Comparison of ENCODE assay signal across 23 mouse cellular contexts in genomic region chr11:119901174-119901573, GRCm38 (mm10). TPM values are rescaled to one million over a fixed set of nuclear protein-coding genes. Genes with fewer than 3 reads are reported as not detected.
DNase-seq lines count a peak whose midpoint lies in the region; ATAC-seq and TF ChIP-seq lines count a peak whose summit lies in the region.
"Had no signal": no experiment of that assay in that cellular context is flagged by ENCODE, and none has a peak within 500 bp of the region (broad histone marks: within the 10 kb centered on the region; RNA-seq: fewer than 3 reads in every experiment).

No protein-coding gene starts in this region.

- no peaks in the 10 kb centered on the region for H3K9me3 ChIP-seq in MEL (replicated peaks; ENCODE audit: insufficient read depth, low read length)
- H3K9me3 ChIP-seq: embryonic facial prominence, embryonic 15.5 days; forebrain, embryonic 10.5 days; heart, embryonic 10.5 days; hindbrain, embryonic 12.5 days had no signal

- no peak for TF ChIP-seq EP300 in MEL (IDR thresholded peaks at IDR 0.05; ENCODE audit: low read depth in 1 of 2, low read length in 2 of 2)

- peak in 2 of 3 experiments; percentile 26 to 30; a peak in 2 of 6 replicates for TF ChIP-seq CTCF in MEL (IDR thresholded peaks at IDR 0.05 in 2 of 3, conservative IDR thresholded peaks at IDR 0.05 in 1 of 3; ENCODE audit: control insufficient read depth in 1 of 3, insufficient read depth in 1 of 3, low read depth in 2 of 3, low read length in 3 of 3, poor library complexity in 1 of 3, severe bottlenecking in 1 of 3)

- TF ChIP-seq POLR2A in MEL (IDR thresholded peaks at IDR 0.05; ENCODE audit: control insufficient read depth in 1 of 2, insufficient read depth in 1 of 2, low read depth in 1 of 2, low read length in 2 of 2, poor library complexity in 1 of 2) = no peak; a peak in 1 of 4 replicates

- TF ChIP-seq RAD21 in MEL (IDR thresholded peaks at IDR 0.05; ENCODE audit: low read depth, low read length) = no peak

- H3K27me3 ChIP-seq in MEL (ENCODE audit: control insufficient read depth in 1 of 2, insufficient read depth in 2 of 2, low read length in 2 of 2) = no peaks in the 10 kb centered on the region
- H3K27me3 ChIP-seq: embryonic facial prominence, embryonic 15.5 days; hindbrain, embryonic 12.5 days had no signal

- DNase-seq in thymus, postnatal 14 days = peak; percentile 36
- DNase-seq in thymus, postnatal 4 days = no peak
- no peak for DNase-seq in MEL (ENCODE audit: low read depth, low spot score)
- DNase-seq: adrenal gland, adult 2 months; adrenal gland, postnatal 36 days; cerebellum, adult 8-10 months; cerebellum, postnatal 14 days; embryo, embryonic 11 days; gastrocnemius, postnatal 36 days; heart, adult 18-20 months; heart, postnatal 10 days; heart, postnatal 4 days had no signal

- H3K36me3 ChIP-seq in MEL (ENCODE audit: control insufficient read depth in 1 of 2, insufficient read depth in 2 of 2, low read length in 2 of 2) = no peaks in the 10 kb centered on the region; a peak in 1 of 4 replicates

- no peaks in the 10 kb centered on the region for H3K4me1 ChIP-seq in MEL (ENCODE audit: control insufficient read depth in 1 of 2, insufficient read depth in 2 of 2, low read length in 2 of 2)
- H3K4me1 ChIP-seq: embryonic facial prominence, embryonic 15.5 days had no signal

- H3K79me2 ChIP-seq in MEL (ENCODE audit: control insufficient read depth, insufficient read depth, low read length, poor library complexity) = no peaks in the 10 kb centered on the region

- H3K9ac ChIP-seq in MEL (ENCODE audit: control insufficient read depth, low read depth, low read length, poor library complexity, severe bottlenecking) = no peak overlapping the region
- H3K9ac ChIP-seq: embryonic facial prominence, embryonic 15.5 days; hindbrain, embryonic 12.5 days had no signal

- H3K4me3 ChIP-seq in MEL (ENCODE audit: control insufficient read depth in 1 of 2, insufficient read depth in 1 of 2, low read depth in 2 of 2, low read length in 2 of 2) = no peak overlapping the region
- H3K4me3 ChIP-seq: embryonic facial prominence, embryonic 15.5 days; erythroblast, embryonic 14.5 days; forebrain, embryonic 10.5 days; heart, embryonic 10.5 days; hindbrain, embryonic 12.5 days had no signal

- ATAC-seq in granulocyte monocyte progenitor cell, adult 5-6 weeks (replicated peaks; ENCODE audit: poor library complexity, severe bottlenecking) = 0 out of 2 replicates have a peak, but pooled peaks have one; percentile 17
- no peak for ATAC-seq in CD4-positive, CD25-positive, alpha-beta regulatory T cell, adult 4 months
- no peak for ATAC-seq in activated CD4-positive, CD25-positive, alpha-beta regulatory T cell, adult 4 months
- ATAC-seq: forebrain, embryonic 14.5 days; hindbrain, embryonic 16.5 days; inflammation-experienced regulatory T-cells, adult 6 months had no signal

- H3K27ac ChIP-seq in MEL (ENCODE audit: control insufficient read depth, low read depth, low read length) = no peak overlapping the region
- H3K27ac ChIP-seq: embryonic facial prominence, embryonic 15.5 days; forebrain, embryonic 10.5 days; heart, embryonic 10.5 days; hindbrain, embryonic 12.5 days had no signal

TF ChIP-seq in MEL, 35 proteins besides CTCF, POLR2A, EP300 and RAD21:
- TF ChIP-seq POLR2AphosphoS2 (IDR thresholded peaks at IDR 0.05; ENCODE audit: low read length) = peak; percentile 80; the same call in 1 of the 2 replicates
- no peak for TF ChIP-seq POLR2AphosphoS5 (IDR thresholded peaks at IDR 0.05; ENCODE audit: borderline replicate concordance, low read depth, low read length)

RNA-seq across cellular contexts. Expression of gene Chmp6, which starts 12.1 kb away (rescaled TPM):
- 73.8 and 76.7 TPM in 2 replicates for total RNA-seq in MEL (2012; rRNA removed)
- polyA plus RNA-seq in MEL (2012; ENCODE audit: insufficient read depth in 1 of 2, insufficient read length in 2 of 2, low read depth in 1 of 2, low replicate concordance in 2 of 2, missing spikeins in 1 of 2) = 10 to 100 TPM in 1 of 2 experiments, not detected in 1; 58.3 TPM
- total RNA-seq in granulocyte monocyte progenitor cell, adult 5-6 weeks (2014; fragmentation: Nextera tagmentation) = 15.9 and 18.0 TPM in 2 replicates
- 60.8 and 73.0 TPM in 2 replicates for total RNA-seq in granulocyte monocyte progenitor cell, adult 5-6 weeks (2017)
- 10 to 100 TPM; 46.8 to 64.7 TPM for polyA plus RNA-seq in CD4-positive, CD25-positive, alpha-beta regulatory T cell, adult 4 months (2017; shearing (Covaris generic))
- polyA plus RNA-seq in activated CD4-positive, CD25-positive, alpha-beta regulatory T cell, adult 4 months (2017; shearing (Covaris generic)) = 10 to 100 TPM; 46.6 to 52.0 TPM

RNA-seq across cellular contexts. Expression of gene Baiap2, which starts 41.4 kb away (rescaled TPM):
- 31.3 and 32.8 TPM in 2 replicates for total RNA-seq in MEL (2012; rRNA removed)
- polyA plus RNA-seq in MEL (2012; ENCODE audit: insufficient read depth in 1 of 2, insufficient read length in 2 of 2, low read depth in 1 of 2, low replicate concordance in 2 of 2, missing spikeins in 1 of 2) = 10 to 100 TPM in 1 of 2 experiments, not detected in 1; 27.5 TPM
- total RNA-seq in granulocyte monocyte progenitor cell, adult 5-6 weeks (2014; fragmentation: Nextera tagmentation) = 8.0 and 10.6 TPM in 2 replicates
- 5.9 and 23.5 TPM in 2 replicates for total RNA-seq in granulocyte monocyte progenitor cell, adult 5-6 weeks (2017)
- 10 to 100 TPM in 1 of 2 experiments, 1 to 10 TPM in 1; 7.9 to 11.5 TPM for polyA plus RNA-seq in CD4-positive, CD25-positive, alpha-beta regulatory T cell, adult 4 months (2017; shearing (Covaris generic))
- 10 to 100 TPM in 1 of 2 experiments, 1 to 10 TPM in 1; 6.9 to 12.0 TPM for polyA plus RNA-seq in activated CD4-positive, CD25-positive, alpha-beta regulatory T cell, adult 4 months (2017; shearing (Covaris generic))
